Mouse (Mus musculus) inflammation-experienced regulatory T-cells, adult 6 months (primary cell): ENCODE data around the gene Prdm5. TPM values are rescaled to one million over a fixed set of nuclear protein-coding genes. Genes with fewer than 3 reads are reported as not detected.

Source experiments
- ATAC-seq: one replicate; pipeline ENCODE4 v1.8.0; 2017
- polyA plus RNA-seq, 3 experiments: library from polyadenylated mRNA; unstranded; fragments of 100-300 nt; shearing (Covaris generic); gene quantifications; one replicate each; pipeline ENCODE4 v1.2.1; 2017

Prdm5 gene
- polyA plus RNA-seq, 3 experiments from 2014 or later = 1.5 to 4.7 (median 4.4) TPM

DNA sequence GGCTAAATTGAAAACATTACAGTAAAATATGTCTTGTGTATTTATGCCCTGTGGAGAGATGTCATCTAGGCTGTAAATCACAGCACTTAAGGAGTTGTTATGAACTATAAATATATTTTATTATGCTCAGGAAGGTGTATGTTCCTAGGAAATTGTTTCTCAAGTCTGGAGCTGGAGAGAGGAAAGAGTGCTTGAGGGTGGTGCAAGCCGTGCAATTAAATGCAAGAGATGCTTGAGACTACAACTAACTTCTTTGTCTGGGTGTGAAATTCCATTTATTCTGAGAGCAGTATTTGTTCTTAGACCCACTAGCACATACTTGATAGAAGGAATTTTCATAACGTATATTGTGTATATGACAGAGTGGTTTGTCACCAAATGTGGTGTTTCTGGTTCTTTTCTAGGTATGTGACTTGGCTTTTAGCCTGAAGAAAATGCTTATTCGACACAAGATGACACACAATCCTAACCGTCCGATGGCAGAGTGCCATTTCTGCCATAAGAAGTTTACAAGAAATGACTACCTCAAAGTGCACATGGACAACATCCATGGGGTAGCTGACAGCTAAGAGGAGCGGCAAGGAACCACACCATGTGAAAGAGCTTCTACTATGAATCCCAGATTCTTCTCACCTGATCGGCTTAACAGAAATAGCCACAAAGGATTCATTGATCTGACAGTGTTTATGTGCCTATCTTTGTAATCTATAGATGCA, 156.9 kb downstream of the Prdm5 start:
- no peak for ATAC-seq

- ATAC-seq = no peak
Measured at GRCm38 (mm10) chr6:65950492-65950891, 171.7 kb downstream of the Prdm5 start.

DNA sequence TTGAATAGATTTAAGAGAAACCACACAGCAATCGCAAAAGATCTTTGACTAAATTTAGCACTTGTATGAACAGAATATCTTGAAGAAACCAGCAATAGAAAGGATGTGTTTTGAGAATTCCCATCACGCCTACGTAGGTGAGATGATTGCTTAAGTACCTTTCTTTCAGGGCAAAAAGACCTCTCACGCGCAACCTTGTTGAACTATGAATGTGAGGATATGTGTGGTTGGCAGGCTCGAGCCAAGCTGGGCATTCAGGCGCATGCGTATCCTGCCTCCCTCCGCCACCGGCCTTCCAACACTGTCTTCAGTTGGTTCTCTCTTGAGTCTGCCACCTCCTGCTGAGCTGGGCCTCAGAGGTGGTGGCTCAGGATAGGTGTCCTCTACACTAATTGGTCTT, 173.5 kb downstream of the Prdm5 start, which contains the start of gene 4930544G11Rik:
Gene 4930544G11Rik (plus strand): TSS at position 301 of the 400 bp plus-strand sequence.
- no peak for ATAC-seq

DNA sequence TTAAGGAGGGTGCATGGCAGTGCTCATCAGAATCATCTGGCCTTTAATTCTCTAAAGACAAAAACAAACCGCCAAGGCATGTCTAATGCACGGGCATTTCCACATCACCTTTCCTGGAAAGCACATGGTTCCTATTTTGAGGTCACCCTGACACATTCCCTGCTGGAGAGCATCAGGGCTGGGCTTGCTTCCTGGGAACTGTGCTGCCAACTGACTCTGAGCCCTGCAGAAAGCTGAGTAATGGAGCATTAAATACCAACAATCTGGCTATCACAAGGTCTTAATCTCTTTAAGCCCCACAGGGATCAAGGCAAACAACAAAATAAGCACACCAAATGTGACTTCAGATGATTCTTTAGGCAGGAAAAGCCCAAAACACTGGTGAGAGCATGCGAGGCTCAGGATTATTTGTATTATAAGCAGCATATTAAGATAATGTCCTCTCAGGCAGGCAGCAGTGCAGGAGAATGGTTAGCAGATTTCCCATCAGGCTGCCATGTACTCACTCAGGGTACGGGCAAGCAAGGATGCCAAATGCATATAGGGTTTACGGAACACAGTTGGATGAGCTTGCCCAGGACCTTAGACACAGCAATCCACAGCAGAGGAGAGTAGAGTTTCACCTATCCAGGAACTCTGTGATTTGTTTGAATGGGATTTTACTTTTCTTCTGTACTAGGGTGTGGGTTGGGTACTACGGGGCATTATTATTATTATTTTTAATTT, 190.8 kb downstream of the Prdm5 start:
- ATAC-seq = no peak

GRCm38 (mm10) chr6:65970410-65970809, 191.6 kb downstream of the Prdm5 start:
- no peak for ATAC-seq

Other genes with a start within 250 kb of the Prdm5 start
- gene Ndnf, start 107.4 kb upstream of the Prdm5 start, polyA plus RNA-seq = 1 to 10 TPM; 1.1 to 1.4 (median 1.3) TPM
- not detected for gene 4930544G11Rik, start 173.6 kb downstream of the Prdm5 start, polyA plus RNA-seq